Mouse (Mus musculus) embryonic facial prominence, embryonic 14.5 days (tissue): ENCODE results near the gene Scp2. TPM values are rescaled to one million over a fixed set of nuclear protein-coding genes. Genes with fewer than 3 reads are reported as not detected.
"Not testable (repeated sequence)": the region's sequence is repeated elsewhere in the genome, so short reads cannot be mapped to it uniquely, and the experiment has no call there.

ENCODE experiments used
- ATAC-seq: fragments of 200-750 bp; cut with Nextera tagmentation; 2 replicates; pipeline ENCODE4 v1.8.0; 2017; ENCODE audit warnings: low read depth, moderate number of reproducible peaks, moderate TSS enrichment
- DNase-seq: peaks from one replicate; pipeline ENCODE4 v3.0.0-alpha.2; 2015; ENCODE audit warnings: low spot score
- H3K27ac ChIP-seq: fragments of 300-500 bp; sonication (generic); replicated peaks from 2 replicates; pipeline ENCODE4 v1.5.1; 2014; ENCODE audit warnings: low read depth, mild to moderate bottlenecking, low read length, moderate library complexity
- H3K27me3 ChIP-seq: fragments of 300-500 bp; sonication (generic); replicated peaks from 2 replicates; pipeline ENCODE4 v1.6.1; 2014; ENCODE audit warnings: low read length; ENCODE audit not compliant: control insufficient read depth, insufficient read depth
- H3K36me3 ChIP-seq: fragments of 300-500 bp; sonication (generic); 2 replicates; pipeline ENCODE4 v1.6.1; 2014; ENCODE audit warnings: low read length, mixed read lengths; ENCODE audit not compliant: control insufficient read depth, insufficient read depth
- H3K4me1 ChIP-seq: fragments of 300-500 bp; sonication (generic); 2 replicates; pipeline ENCODE4 v1.6.1; 2014; ENCODE audit warnings: antibody characterized with exemption, low read length; ENCODE audit not compliant: control insufficient read depth, insufficient read depth
- H3K4me2 ChIP-seq: fragments of 300-500 bp; sonication (generic); 2 replicates; pipeline ENCODE4 v1.6.1; 2014; ENCODE audit warnings: low read depth, mild to moderate bottlenecking, low read length, moderate library complexity, mixed read lengths
- H3K4me3 ChIP-seq: fragments of 300-500 bp; sonication (generic); 2 replicates; pipeline ENCODE4 v1.5.1; 2014; ENCODE audit warnings: low read depth, mild to moderate bottlenecking, low read length
- H3K9ac ChIP-seq: fragments of 300-500 bp; sonication (generic); 2 replicates; pipeline ENCODE4 v1.6.1; 2014; ENCODE audit warnings: low read depth, mild to moderate bottlenecking, low read length, moderate library complexity, mixed read lengths
- H3K9me3 ChIP-seq: fragments of 300-500 bp; sonication (generic); 2 replicates; pipeline ENCODE4 v1.6.1; 2016; ENCODE audit warnings: low read length; ENCODE audit not compliant: control insufficient read depth
- WGBS: fragments of 180-500 bp; shearing (Covaris S2); extraction: QIAGEN DNeasy Blood & Tissue Kit; methylation state at CpG from one replicate; pipeline ENCODE4 v1.1.7; 2014; 5-methylcytosine and 5-hydroxymethylcytosine counted together
- polyA plus RNA-seq: library from polyadenylated mRNA; unstranded; fragments of >200 nt; fragmentation: Nextera tagmentation; extraction: Ambion mirVana; gene quantifications from 2 replicates; pipeline ENCODE4 v1.2.1, GENCODE M21; 2014

Scp2 gene
- polyA plus RNA-seq, 1 experiment from 2014 or later: 200 TPM

- H3K4me1 ChIP-seq: peaks cover 6% of the 10 kb centered on the region
- H3K9ac ChIP-seq: no peak overlapping the region
- H3K9me3 ChIP-seq: no peaks in the 10 kb centered on the region
- H3K27me3 ChIP-seq: no peaks in the 10 kb centered on the region
- ATAC-seq (no peak), DNase-seq (no peak)
- WGBS: 91% methylated on average over 2 of the region's 2 CpGs
- H3K4me3 ChIP-seq: no peak overlapping the region
- no peak overlapping the region for H3K27ac ChIP-seq
- no peaks in the 10 kb centered on the region for H3K36me3 ChIP-seq
- H3K4me2 ChIP-seq: no peak overlapping the region
Measured at GRCm38 (mm10) chr4:108083993-108084392, 60.8 kb downstream of the Scp2 start.

GRCm38 (mm10) chr4:108083032-108083735, 61.6 kb downstream of the Scp2 start:
- Histone ChIP-seq H3K27me3 (no peaks in the 10 kb centered on the region), H3K4me2 (no peak overlapping the region), H3K4me3 (no peak overlapping the region), H3K9me3 (no peaks in the 10 kb centered on the region), H3K4me1 (peaks cover 6% of the 10 kb centered on the region), H3K36me3 (no peaks in the 10 kb centered on the region), H3K9ac (no peak overlapping the region), H3K27ac (no peak overlapping the region)
- DNase-seq (no peak), ATAC-seq (no peak)
- 81% methylated on average over 6 of the region's 6 CpGs for WGBS

- Histone ChIP-seq H3K4me1 (peaks cover 6% of the 10 kb centered on the region), H3K4me3 (no peak overlapping the region), H3K9me3 (no peaks in the 10 kb centered on the region), H3K4me2 (no peak overlapping the region), H3K36me3 (no peaks in the 10 kb centered on the region), H3K27ac (no peak overlapping the region), H3K9ac (no peak overlapping the region), H3K27me3 (no peaks in the 10 kb centered on the region)
- ATAC-seq: no peak
- no peak for DNase-seq
- 98% methylated on average over 2 of the region's 2 CpGs for WGBS
Measured at GRCm38 (mm10) chr4:108082401-108082806, 62.4 kb downstream of the Scp2 start.

- Histone ChIP-seq H3K4me1 (peaks cover 6% of the 10 kb centered on the region), H3K36me3 (no peaks in the 10 kb centered on the region), H3K4me3 (no peak overlapping the region), H3K27ac (no peak overlapping the region), H3K27me3 (no peaks in the 10 kb centered on the region), H3K9me3 (no peaks in the 10 kb centered on the region), H3K4me2 (no peak overlapping the region), H3K9ac (no peak overlapping the region)
- 77% methylated on average over 5 of the region's 5 CpGs for WGBS
- DNase-seq (no peak), ATAC-seq (no peak)
Measured at GRCm38 (mm10) chr4:108080876-108081275, 63.9 kb downstream of the Scp2 start.

GRCm38 (mm10) chr4:108079762-108080161, 65.0 kb downstream of the Scp2 start:
- DNase-seq: no peak
- Histone ChIP-seq H3K27ac (no peak overlapping the region), H3K27me3 (no peaks in the 10 kb centered on the region), H3K4me3 (no peak overlapping the region), H3K4me1 (peaks cover 6% of the 10 kb centered on the region), H3K4me2 (no peak overlapping the region), H3K9ac (no peak overlapping the region), H3K36me3 (no peaks in the 10 kb centered on the region), H3K9me3 (no peaks in the 10 kb centered on the region)
- WGBS: 12% methylated on average over 2 of the region's 2 CpGs
- ATAC-seq: no peak

DNA sequence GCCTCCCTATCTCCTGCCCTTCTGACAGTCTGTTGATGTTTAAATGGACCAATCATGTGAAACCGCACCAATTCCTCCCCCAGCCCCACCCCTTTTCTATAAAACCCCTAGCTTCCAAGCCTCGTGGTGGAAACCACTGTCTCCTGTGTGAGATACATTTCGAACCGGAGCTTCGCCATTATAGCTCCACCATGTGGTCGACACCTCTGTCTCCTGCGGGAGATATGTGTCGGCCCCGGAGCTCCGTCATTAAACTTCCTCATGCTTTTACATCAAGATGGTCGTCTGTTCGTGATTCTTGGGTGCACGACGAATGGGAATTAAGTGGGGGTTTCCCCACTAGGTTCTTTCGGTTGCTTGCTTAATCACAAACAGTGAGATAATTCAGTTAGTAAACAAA, 65.6 kb downstream of the Scp2 start:
- H3K36me3 ChIP-seq, ATAC-seq, H3K4me3 ChIP-seq, H3K9me3 ChIP-seq, H3K27ac ChIP-seq, DNase-seq, H3K9ac ChIP-seq, H3K27me3 ChIP-seq, H3K4me2 ChIP-seq, H3K4me1 ChIP-seq: not testable (repeated sequence)
- 72% methylated on average over 15 of the region's 15 CpGs for WGBS

GRCm38 (mm10) chr4:108077224-108077955, 67.4 kb downstream of the Scp2 start:
- Histone ChIP-seq H3K9me3 (no peaks in the 10 kb centered on the region), H3K4me3 (no peak overlapping the region), H3K9ac (no peak overlapping the region), H3K4me1 (peaks cover 6% of the 10 kb centered on the region), H3K27me3 (no peaks in the 10 kb centered on the region), H3K27ac (no peak overlapping the region), H3K36me3 (no peaks in the 10 kb centered on the region), H3K4me2 (no peak overlapping the region)
- whole genome bisulfite sequencing: 82% methylated on average over 3 of the region's 3 CpGs
- no peak for DNase-seq
- ATAC-seq: no peak

DNA sequence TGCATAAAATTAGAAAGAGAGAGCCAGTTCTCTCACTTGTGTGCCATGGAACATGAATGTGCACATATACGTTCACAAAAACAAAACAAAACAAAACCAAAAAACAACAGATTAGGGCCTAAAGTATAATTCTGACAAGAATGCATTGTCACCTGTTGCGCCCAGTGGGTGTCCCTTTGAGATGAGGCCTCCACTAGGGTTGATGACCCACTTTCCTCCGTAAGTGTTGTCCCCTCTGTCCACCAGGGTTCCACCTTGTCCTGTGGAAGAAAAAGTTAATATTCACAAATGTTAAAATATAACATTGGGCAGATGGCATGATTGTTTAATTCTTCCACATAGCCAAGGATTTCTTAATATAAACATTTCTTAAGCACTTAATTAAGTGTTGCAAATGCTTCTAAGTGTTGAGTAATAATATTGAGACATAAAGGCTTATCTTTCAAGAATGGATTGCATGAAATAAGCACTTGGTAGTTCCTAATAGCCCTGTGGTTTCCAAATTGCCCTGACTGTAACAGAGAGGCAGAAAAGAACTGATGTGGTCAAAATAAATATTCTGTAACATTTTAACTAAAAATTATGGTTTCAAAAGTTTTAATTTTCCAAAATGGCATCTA, 70.5 kb downstream of the Scp2 start:
- H3K4me3 ChIP-seq: no peak overlapping the region
- DNase-seq: no peak
- ATAC-seq: no peak
- H3K4me1 ChIP-seq: no peaks in the 10 kb centered on the region
- no peak overlapping the region for H3K9ac ChIP-seq
- H3K9me3 ChIP-seq: no peaks in the 10 kb centered on the region
- H3K27ac ChIP-seq: no peak overlapping the region
- H3K4me2 ChIP-seq: no peak overlapping the region
- 85% methylated on average over 3 of the region's 3 CpGs for WGBS
- H3K27me3 ChIP-seq: no peaks in the 10 kb centered on the region
- no peaks in the 10 kb centered on the region for H3K36me3 ChIP-seq
